Mouse (Mus musculus) E14TG2a.4 (cell line): ENCODE results near the gene Brinp3.

Experiments used
- CTCF ChIP-seq: conservative IDR thresholded peaks from 2 replicates; pipeline ENCODE4 v1.5.1; 2014; ENCODE audit warnings: low read length
- NANOG ChIP-seq: IDR thresholded peaks from 2 replicates; pipeline ENCODE4 v1.6.1; 2014; ENCODE audit warnings: borderline replicate concordance, low read length, mixed read lengths
- POU5F1 ChIP-seq: IDR thresholded peaks from 2 replicates; pipeline ENCODE4 v1.6.1; 2014; ENCODE audit warnings: low read length, borderline replicate concordance

GRCm38 (mm10) chr1:146498780-146499114 lies 4.2 kb downstream of the Brinp3 start:
- no peak for TF ChIP-seq POU5F1
- no peak for TF ChIP-seq CTCF
- TF ChIP-seq NANOG, result no peak
